Mouse (Mus musculus): ENCODE results near the gene Cfl1.

DNA sequence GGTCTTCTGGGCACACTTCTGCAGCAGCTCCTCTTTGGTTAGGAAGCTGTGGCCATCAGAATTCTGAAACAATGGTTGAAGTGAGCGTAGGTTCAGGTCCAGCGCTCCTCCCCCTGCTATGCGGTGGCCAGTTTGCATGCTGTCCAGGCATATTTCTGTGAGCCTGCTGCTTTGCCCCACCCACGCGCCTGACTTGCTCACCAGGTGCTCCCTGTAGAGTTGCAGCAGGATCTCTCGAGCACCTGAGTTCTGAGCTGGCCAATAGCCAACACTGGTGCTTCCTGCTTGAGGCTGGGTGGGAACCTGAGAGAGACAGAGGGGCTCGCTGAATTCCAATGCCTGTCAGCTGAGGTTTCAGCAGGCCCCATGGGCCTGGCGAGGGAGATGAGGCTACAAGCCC, 4.0 kb upstream of the Cfl1 start:
- TF ChIP-seq POLR2A (IDR thresholded peaks at IDR 0.05; ENCODE audit: low read depth, low read length) (no peak), ETS1 (conservative IDR thresholded peaks at IDR 0.05; ENCODE audit: low read depth, low read length) (no peak)
